Mouse (Mus musculus): ENCODE data around the gene Prpsap1. TPM values are rescaled to one million over a fixed set of nuclear protein-coding genes. Genes with fewer than 3 reads are reported as not detected.

Prpsap1 gene
- polyA plus RNA-seq, 1 experiment from 2014 or later: 206 TPM

DNA sequence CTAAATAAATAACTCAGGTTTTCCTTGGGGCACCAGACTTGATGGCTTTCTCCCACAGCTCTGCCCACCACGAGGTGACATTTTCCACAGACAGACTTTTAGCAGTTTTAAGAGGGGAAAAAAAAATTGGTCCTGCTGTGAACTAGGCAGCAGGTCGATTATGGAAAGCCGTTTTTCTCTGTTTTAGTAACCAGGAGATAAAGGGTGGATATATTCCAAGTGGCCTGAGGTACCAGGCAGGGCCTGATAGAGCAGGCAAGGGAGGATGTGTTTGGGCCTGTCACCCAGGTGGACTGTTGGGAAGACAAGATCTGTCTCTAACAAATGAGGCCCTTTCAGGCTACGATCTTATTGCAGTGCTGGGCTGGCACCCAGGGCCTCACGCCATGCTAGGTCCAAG is 11.6 kb upstream of the Prpsap1 start:
- DNase-seq: no peak
- Histone ChIP-seq H3K9ac (no peak overlapping the region), H3K27ac (ENCODE audit: low read depth) (no peak overlapping the region), H3K27me3 (ENCODE audit: insufficient read depth, low read length) (no peaks in the 10 kb centered on the region), H3K4me2 (no peak overlapping the region), H3K9me3 (ENCODE audit: low read depth, low read length) (no peaks in the 10 kb centered on the region), H3K4me3 (ENCODE audit: low read depth, low read length) (no peak overlapping the region), H3K4me1 (ENCODE audit: insufficient read depth) (no peaks in the 10 kb centered on the region), H3K36me3 (ENCODE audit: insufficient read depth) (no peaks in the 10 kb centered on the region)
- TF ChIP-seq CTCF (IDR thresholded peaks at IDR 0.05; ENCODE audit: low read depth): no peak
- ATAC-seq (ENCODE audit: insufficient read depth): no peak
- WGBS: 65% methylated on average over 5 of the region's 5 CpGs

GRCm38 (mm10) chr11:116504516-116504915 is 10.5 kb upstream of the Prpsap1 start:
- DNase-seq (no peak), ATAC-seq (ENCODE audit: insufficient read depth) (no peak)
- Histone ChIP-seq H3K4me2 (no peak overlapping the region), H3K4me1 (ENCODE audit: insufficient read depth) (no peaks in the 10 kb centered on the region), H3K9me3 (ENCODE audit: low read depth, low read length) (no peaks in the 10 kb centered on the region), H3K27ac (ENCODE audit: low read depth) (no peak overlapping the region), H3K36me3 (ENCODE audit: insufficient read depth) (no peaks in the 10 kb centered on the region), H3K27me3 (ENCODE audit: insufficient read depth, low read length) (no peaks in the 10 kb centered on the region), H3K9ac (no peak overlapping the region), H3K4me3 (ENCODE audit: low read depth, low read length) (no peak overlapping the region)
- 87% methylated on average over 17 of the region's 17 CpGs for WGBS
- TF ChIP-seq CTCF (IDR thresholded peaks at IDR 0.05; ENCODE audit: low read depth): no peak

DNA sequence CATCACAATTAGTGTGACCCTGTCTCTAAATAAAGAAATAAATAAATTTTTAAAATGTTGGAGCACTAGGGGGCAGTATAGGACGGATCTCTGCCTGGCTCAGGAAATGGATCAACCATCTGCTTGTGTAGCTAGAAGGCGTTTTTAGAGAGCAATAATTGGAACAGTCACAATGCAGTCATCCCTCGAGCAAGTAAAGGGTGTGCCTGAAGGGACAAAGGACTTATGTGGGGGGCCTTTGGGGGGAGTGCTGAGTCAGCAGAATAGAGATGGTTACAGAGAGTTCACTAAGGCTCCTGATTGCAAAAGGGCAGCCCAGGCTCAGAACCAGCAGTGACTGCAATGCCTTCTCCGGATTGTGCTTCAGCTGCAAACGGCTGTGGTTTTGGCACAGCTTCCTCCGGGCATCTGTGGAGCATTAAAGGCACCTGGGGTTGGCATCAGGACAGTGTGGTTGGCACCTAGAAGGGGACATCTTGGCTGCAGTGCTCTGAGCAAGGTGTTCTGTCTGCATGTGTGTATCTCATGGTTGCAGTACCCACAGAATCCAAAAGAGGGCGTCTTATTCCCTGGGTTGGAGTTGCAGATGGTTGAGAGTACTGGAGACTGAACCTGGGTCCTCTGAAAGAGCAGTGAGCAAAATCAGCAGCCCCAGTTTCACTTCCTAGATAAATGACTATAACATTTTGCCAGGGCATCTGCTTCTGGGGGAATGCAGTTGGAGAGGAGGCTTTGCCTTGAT is 7.2 kb upstream of the Prpsap1 start:
- no peaks in the 10 kb centered on the region for H3K4me1 ChIP-seq (ENCODE audit: insufficient read depth)
- H3K36me3 ChIP-seq (ENCODE audit: insufficient read depth): no peaks in the 10 kb centered on the region
- no peaks in the 10 kb centered on the region for H3K9me3 ChIP-seq (ENCODE audit: low read depth, low read length)
- no peak overlapping the region for H3K9ac ChIP-seq
- 26% methylated on average over 7 of the region's 7 CpGs for WGBS
- DNase-seq: peak; percentile 86
- TF ChIP-seq CTCF (IDR thresholded peaks at IDR 0.05; ENCODE audit: low read depth): peak; percentile 69
- H3K27me3 ChIP-seq (ENCODE audit: insufficient read depth, low read length): no peaks in the 10 kb centered on the region
- H3K4me3 ChIP-seq (ENCODE audit: low read depth, low read length): no peak overlapping the region
- peak; percentile 69 for ATAC-seq (ENCODE audit: insufficient read depth)
- no peak overlapping the region for H3K27ac ChIP-seq (ENCODE audit: low read depth)
- no peak overlapping the region for H3K4me2 ChIP-seq

DNA sequence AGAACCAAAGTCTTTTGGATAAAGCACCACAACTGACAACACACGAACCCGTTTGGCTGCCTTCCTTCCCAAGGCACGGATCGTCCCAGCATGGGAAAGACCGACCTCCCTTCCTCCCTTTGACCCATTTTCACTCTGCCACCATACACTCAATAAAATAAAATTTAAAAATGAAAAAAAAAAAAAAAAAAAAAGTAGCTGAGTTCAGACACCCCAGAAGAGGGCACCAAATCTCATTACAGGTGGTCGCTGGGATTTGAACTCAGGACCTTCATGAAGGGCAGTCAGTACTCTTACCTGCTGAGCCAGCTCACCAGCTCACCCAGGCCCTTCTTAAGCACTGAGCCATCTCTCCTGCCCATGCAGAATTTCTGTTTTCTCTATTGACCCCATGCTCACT is 5.0 kb upstream of the Prpsap1 start:
- TF ChIP-seq CTCF (IDR thresholded peaks at IDR 0.05; ENCODE audit: low read depth): no peak
- 46% methylated on average over 6 of the region's 6 CpGs for WGBS
- ATAC-seq (ENCODE audit: insufficient read depth): no peak
- Histone ChIP-seq H3K27me3 (ENCODE audit: insufficient read depth, low read length) (no peaks in the 10 kb centered on the region), H3K36me3 (ENCODE audit: insufficient read depth) (no peaks in the 10 kb centered on the region), H3K9me3 (ENCODE audit: low read depth, low read length) (no peaks in the 10 kb centered on the region), H3K9ac (peak overlapping the region; percentile 55), H3K27ac (ENCODE audit: low read depth) (no peak overlapping the region), H3K4me1 (ENCODE audit: insufficient read depth) (peaks cover 6% of the 10 kb centered on the region; the same call in 1 of the 2 replicates), H3K4me2 (peak overlapping the region; percentile 66), H3K4me3 (ENCODE audit: low read depth, low read length) (peak overlapping the region; percentile 34)
- no peak for DNase-seq

DNA sequence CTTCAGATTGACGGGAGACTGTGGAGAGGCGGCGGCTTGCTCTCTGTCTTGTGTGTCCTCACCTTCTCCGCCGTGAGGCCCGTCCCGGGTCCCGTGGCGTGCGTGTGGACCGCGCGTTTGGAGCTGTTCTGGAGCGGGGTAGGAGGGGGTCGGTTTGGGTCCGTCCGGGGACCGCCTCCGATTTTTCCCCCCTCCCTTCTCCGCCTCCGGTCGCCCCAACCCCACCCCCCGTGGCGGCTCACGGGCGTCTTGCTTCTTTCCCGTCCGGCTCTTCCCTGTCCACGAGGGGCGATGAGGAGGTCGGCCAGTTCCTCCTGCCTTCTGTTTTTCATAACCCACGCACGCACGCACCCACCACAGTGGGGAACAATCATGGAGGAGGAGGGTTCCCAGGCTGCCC is 4.6 kb upstream of the Prpsap1 start:
- no peak overlapping the region for H3K27ac ChIP-seq (ENCODE audit: low read depth)
- no peaks in the 10 kb centered on the region for H3K9me3 ChIP-seq (ENCODE audit: low read depth, low read length)
- no peak for DNase-seq
- peak overlapping the region; percentile 66 for H3K4me2 ChIP-seq
- peak overlapping the region; percentile 55 for H3K9ac ChIP-seq
- H3K27me3 ChIP-seq (ENCODE audit: insufficient read depth, low read length): no peaks in the 10 kb centered on the region
- 0 out of 2 replicates have a peak, but pooled peaks have one; percentile 2 for TF ChIP-seq CTCF (IDR thresholded peaks at IDR 0.05; ENCODE audit: low read depth)
- peaks cover 6% of the 10 kb centered on the region; the same call in 1 of the 2 replicates for H3K4me1 ChIP-seq (ENCODE audit: insufficient read depth)
- 19% methylated on average over 34 of the region's 34 CpGs for WGBS
- no peak for ATAC-seq (ENCODE audit: insufficient read depth)
- no peaks in the 10 kb centered on the region for H3K36me3 ChIP-seq (ENCODE audit: insufficient read depth)
- peak overlapping the region; percentile 34 for H3K4me3 ChIP-seq (ENCODE audit: low read depth, low read length)

- 63% methylated on average over 4 of the region's 4 CpGs for WGBS
- H3K4me2 ChIP-seq: no peak overlapping the region
- DNase-seq (no peak), ATAC-seq (ENCODE audit: insufficient read depth) (no peak)
- H3K4me1 ChIP-seq (ENCODE audit: insufficient read depth): peaks cover 6% of the 10 kb centered on the region; the same call in 1 of the 2 replicates
- H3K27ac ChIP-seq (ENCODE audit: low read depth): no peak overlapping the region
- H3K36me3 ChIP-seq (ENCODE audit: insufficient read depth): no peaks in the 10 kb centered on the region
- no peak overlapping the region for H3K9ac ChIP-seq
- no peaks in the 10 kb centered on the region for H3K27me3 ChIP-seq (ENCODE audit: insufficient read depth, low read length)
- no peak overlapping the region for H3K4me3 ChIP-seq (ENCODE audit: low read depth, low read length)
- TF ChIP-seq CTCF (IDR thresholded peaks at IDR 0.05; ENCODE audit: low read depth): no peak
- H3K9me3 ChIP-seq (ENCODE audit: low read depth, low read length): no peaks in the 10 kb centered on the region
These were observed 3.3 kb upstream of the Prpsap1 start for GRCm38 (mm10) chr11:116497313-116497712.

DNA sequence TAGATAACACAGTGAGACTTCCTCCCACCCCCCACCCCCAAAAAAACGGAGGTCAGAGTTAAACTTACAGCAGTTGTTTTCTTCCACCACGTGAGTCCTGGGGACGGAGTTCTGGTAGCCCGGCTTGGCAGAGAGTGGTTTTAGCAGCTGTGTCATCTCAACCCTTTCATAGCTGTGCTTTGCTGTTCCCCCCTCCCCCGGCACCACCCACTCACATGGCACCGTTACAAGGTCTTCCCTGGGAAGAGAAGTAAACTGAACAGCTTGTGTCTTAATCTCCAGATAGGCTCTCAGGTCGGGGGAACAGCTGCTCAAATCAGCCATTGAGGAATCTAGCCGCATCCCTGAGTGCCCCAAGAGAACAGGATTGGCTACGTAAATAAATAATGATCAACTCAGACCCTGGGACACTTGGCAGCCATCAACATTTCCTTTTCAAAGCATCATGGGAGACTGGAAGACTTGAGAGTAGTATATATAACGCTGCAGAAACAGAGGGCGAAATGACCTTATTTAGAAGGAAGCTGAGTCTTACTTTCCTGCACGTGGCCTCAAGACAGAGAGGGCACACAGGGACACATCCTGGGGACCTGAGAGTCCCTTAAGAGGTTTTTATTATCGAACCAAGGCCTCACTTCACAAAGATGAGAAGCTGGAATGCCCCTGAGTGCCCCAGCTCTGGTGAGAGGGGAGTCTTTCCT is 622 bp upstream of the Prpsap1 start:
- WGBS: 22% methylated on average over 13 of the region's 13 CpGs
- H3K27ac ChIP-seq (ENCODE audit: low read depth): peak overlapping the region; percentile 91

More for the DNA sequence above, 622 bp upstream of the Prpsap1 start:
- H3K9ac ChIP-seq: no peak overlapping the region
- peaks cover 6% of the 10 kb centered on the region; the same call in 1 of the 2 replicates for H3K4me1 ChIP-seq (ENCODE audit: insufficient read depth)
- no peak for TF ChIP-seq CTCF (IDR thresholded peaks at IDR 0.05; ENCODE audit: low read depth)
- peak; percentile 90 for DNase-seq
- no peaks in the 10 kb centered on the region for H3K9me3 ChIP-seq (ENCODE audit: low read depth, low read length)
- ATAC-seq (ENCODE audit: insufficient read depth): peak; percentile 71
- no peaks in the 10 kb centered on the region for H3K36me3 ChIP-seq (ENCODE audit: insufficient read depth)
- peak overlapping the region; percentile 19; the same call in 1 of the 2 replicates for H3K4me2 ChIP-seq
- H3K4me3 ChIP-seq (ENCODE audit: low read depth, low read length): 0 out of 2 replicates have a peak overlapping the region, but pooled peaks have one; percentile 5
- no peaks in the 10 kb centered on the region for H3K27me3 ChIP-seq (ENCODE audit: insufficient read depth, low read length)
